Comparison of ENCODE assay signal across 17 mouse cellular contexts in genomic region chr9:57270399-57270798, GRCm38 (mm10). TPM values are rescaled to one million over a fixed set of nuclear protein-coding genes. Genes with fewer than 3 reads are reported as not detected.
DNase-seq lines count a peak whose midpoint lies in the region; ATAC-seq and TF ChIP-seq lines count a peak whose summit lies in the region.
"Had no signal": no experiment of that assay in that cellular context is flagged by ENCODE, and none has a peak within 500 bp of the region (broad histone marks: within the 10 kb centered on the region; RNA-seq: fewer than 3 reads in every experiment).

No protein-coding gene starts in this region.

- H3K9me3 ChIP-seq in kidney, postnatal 0 days (replicated peaks; ENCODE audit: low read length): no peaks in the 10 kb centered on the region
- H3K9me3 ChIP-seq: embryonic facial prominence, embryonic 15.5 days; limb, embryonic 13.5 days had no signal

- intact Hi-C loops in gastrocnemius, postnatal 36 days (cut with DNase I): no loop called here

- peaks cover 9% of the 10 kb centered on the region for H3K4me1 ChIP-seq in kidney, postnatal 0 days (replicated peaks; ENCODE audit: insufficient read depth, low read length)

- no peak overlapping the region for H3K9ac ChIP-seq in kidney, postnatal 0 days (ENCODE audit: low read depth, low read length)
- H3K9ac ChIP-seq: embryonic facial prominence, embryonic 15.5 days; limb, embryonic 13.5 days had no signal

- TF ChIP-seq CTCF in kidney, postnatal 0 days (IDR thresholded peaks at IDR 0.05; ENCODE audit: low read depth): no peak

- ATAC-seq in kidney, postnatal 0 days (replicated peaks; ENCODE audit: low FRiP score, low read depth): no peak
- ATAC-seq in granulocyte monocyte progenitor cell, adult 5-6 weeks (replicated peaks; ENCODE audit: poor library complexity, severe bottlenecking): no peak

- H3K27me3 ChIP-seq in kidney, postnatal 0 days (ENCODE audit: insufficient read depth, low read length): no peaks in the 10 kb centered on the region

- no peak overlapping the region for H3K27ac ChIP-seq in kidney, postnatal 0 days
- H3K27ac ChIP-seq: embryonic facial prominence, embryonic 15.5 days; left cerebral cortex, adult 2 months; limb, embryonic 13.5 days had no signal

- 17% methylated on average over 8 of the region's 8 CpGs for WGBS in kidney, postnatal 0 days

- H3K4me3 ChIP-seq in kidney, postnatal 0 days (replicated peaks; ENCODE audit: low read depth, low read length): no peak overlapping the region
- H3K4me3 ChIP-seq: embryonic facial prominence, embryonic 15.5 days; left cerebral cortex, adult 2 months; limb, embryonic 13.5 days had no signal

- no peaks in the 10 kb centered on the region for H3K36me3 ChIP-seq in kidney, postnatal 0 days (ENCODE audit: insufficient read depth, low read length)
- H3K36me3 ChIP-seq: embryonic facial prominence, embryonic 15.5 days; limb, embryonic 13.5 days had no signal

- H3K4me2 ChIP-seq in kidney, postnatal 0 days (ENCODE audit: low read length): no peak overlapping the region
- H3K4me2 ChIP-seq: embryonic facial prominence, embryonic 15.5 days; limb, embryonic 13.5 days had no signal

- peak; percentile 64 for DNase-seq in embryo, embryonic 10 days (ENCODE audit: low spot score)
- no peak for DNase-seq in embryo, embryonic 10.5 days (ENCODE audit: low spot score)
- peak; percentile 48 for DNase-seq in kidney, postnatal 0 days (ENCODE audit: low spot score)
- no peak for DNase-seq in kidney, postnatal 14 days
- DNase-seq in retina, postnatal 1 day: peak; percentile 55
- no peak for DNase-seq in retina, embryonic 14.5 days (ENCODE audit: low spot score)
- no peak for DNase-seq in gastrocnemius, postnatal 36 days
- DNase-seq: cerebellum, adult 9-10 months; heart, postnatal 36 days; kidney, adult 9 months; lung, adult 18-20 months had no signal

RNA-seq across cellular contexts. Expression of gene 1700017B05Rik, which starts 8.0 kb away (rescaled TPM):
- polyA plus RNA-seq in kidney, postnatal 0 days (2015; fragmentation: Nextera tagmentation; extraction: Ambion mirVana): 13.1 and 13.6 TPM in 2 replicates
- 38.6 and 43.6 TPM in 2 replicates for total RNA-seq in granulocyte monocyte progenitor cell, adult 5-6 weeks (2014; fragmentation: Nextera tagmentation)
- total RNA-seq in granulocyte monocyte progenitor cell, adult 5-6 weeks (2017): 18.9 and 20.0 TPM in 2 replicates
- 1 to 10 TPM; 3.8 to 4.2 TPM for total RNA-seq in gastrocnemius, postnatal 36 days (2021)

RNA-seq across cellular contexts. Expression of gene Trcg1, which starts 34.0 kb away (rescaled TPM):
- polyA plus RNA-seq in kidney, postnatal 0 days (2015; fragmentation: Nextera tagmentation; extraction: Ambion mirVana): 0.04 TPM in 1 of 2 replicates, not detected in the other
- total RNA-seq in granulocyte monocyte progenitor cell, adult 5-6 weeks (2014; fragmentation: Nextera tagmentation): not detected in 2 replicates
- total RNA-seq in granulocyte monocyte progenitor cell, adult 5-6 weeks (2017): not detected in 2 replicates
- not detected for total RNA-seq in gastrocnemius, postnatal 36 days (2021)
- total RNA-seq: heart, adult 8-10 months; heart, postnatal 36 days; left cerebral cortex, adult 2 months had no signal
- polyA plus RNA-seq: embryonic facial prominence, embryonic 15.5 days; limb, embryonic 13.5 days; urinary bladder, adult 2 months had no signal

Comparison
In these comparisons a context has a peak if more than half of its experiments do, and no peak if none do; other contexts are left out.
1. DNase-seq: peak in embryo, embryonic 10 days (single experiment), kidney, postnatal 0 days (single experiment) and retina, postnatal 1 day (single experiment); none in embryo, embryonic 10.5 days (single experiment), kidney, postnatal 14 days (single experiment), retina, embryonic 14.5 days (single experiment) and gastrocnemius, postnatal 36 days (0 of 2).